Mouse (Mus musculus) thymus, adult 2 months (tissue): ENCODE measurements at regions not wholly inside any gene's neighbourhood (a gene's known extent, or its start where the extent isn't known, plus 50 kb on each side); places are given as distances from the start of the nearest gene placed in this dataset.

Experiments
- DNase-seq: peaks from one replicate; pipeline ENCODE4 v3.0.0; 2021
- H3K27ac ChIP-seq: fragments of 200-500 bp; 2 replicates; pipeline ENCODE4 v1.5.1; 2012; ENCODE audit warnings: low read length, control low read depth; ENCODE audit not compliant: control insufficient read depth, insufficient read depth
- H3K27me3 ChIP-seq: fragments of 200-500 bp; 2 replicates; pipeline ENCODE4 v1.6.1; 2012; ENCODE audit warnings: mild to moderate bottlenecking, low read length, moderate library complexity, mixed read lengths; ENCODE audit not compliant: control insufficient read depth, insufficient read depth
- H3K36me3 ChIP-seq: fragments of 200-500 bp; 2 replicates; pipeline ENCODE4 v1.6.1; 2012; ENCODE audit warnings: mild to moderate bottlenecking, low read length, moderate library complexity; ENCODE audit not compliant: control insufficient read depth, insufficient read depth
- H3K4me1 ChIP-seq: fragments of 200-500 bp; replicated peaks from 2 replicates; pipeline ENCODE4 v1.6.1; 2012; ENCODE audit warnings: low read length; ENCODE audit not compliant: control insufficient read depth, insufficient read depth
- H3K4me3 ChIP-seq: fragments of 200-500 bp; 2 replicates; pipeline ENCODE4 v1.5.1; 2012; ENCODE audit warnings: mild to moderate bottlenecking, low read length, control low read depth, moderate library complexity; ENCODE audit not compliant: control insufficient read depth, insufficient read depth
- CTCF ChIP-seq: fragments of 200-500 bp; IDR thresholded peaks from 2 replicates; pipeline ENCODE4 v1.5.1; 2012; ENCODE audit warnings: mild to moderate bottlenecking, control low read depth, low read length, moderate library complexity, borderline replicate concordance; ENCODE audit not compliant: control insufficient read depth, poor library complexity, insufficient read depth; ENCODE audit errors: extremely low read depth
- POLR2A ChIP-seq: fragments of 200-500 bp; IDR thresholded peaks from 2 replicates; pipeline ENCODE4 v1.6.1; 2012; ENCODE audit warnings: mild to moderate bottlenecking, low read length, control low read depth, moderate library complexity; ENCODE audit not compliant: control insufficient read depth, poor library complexity, insufficient read depth; ENCODE audit errors: extremely low read depth
- WGBS: fragments of 180-500 bp; shearing (Covaris S2); methylation state at CpG from one replicate; pipeline ENCODE4 v1.1.7; 2018; 5-methylcytosine and 5-hydroxymethylcytosine counted together

DNA sequence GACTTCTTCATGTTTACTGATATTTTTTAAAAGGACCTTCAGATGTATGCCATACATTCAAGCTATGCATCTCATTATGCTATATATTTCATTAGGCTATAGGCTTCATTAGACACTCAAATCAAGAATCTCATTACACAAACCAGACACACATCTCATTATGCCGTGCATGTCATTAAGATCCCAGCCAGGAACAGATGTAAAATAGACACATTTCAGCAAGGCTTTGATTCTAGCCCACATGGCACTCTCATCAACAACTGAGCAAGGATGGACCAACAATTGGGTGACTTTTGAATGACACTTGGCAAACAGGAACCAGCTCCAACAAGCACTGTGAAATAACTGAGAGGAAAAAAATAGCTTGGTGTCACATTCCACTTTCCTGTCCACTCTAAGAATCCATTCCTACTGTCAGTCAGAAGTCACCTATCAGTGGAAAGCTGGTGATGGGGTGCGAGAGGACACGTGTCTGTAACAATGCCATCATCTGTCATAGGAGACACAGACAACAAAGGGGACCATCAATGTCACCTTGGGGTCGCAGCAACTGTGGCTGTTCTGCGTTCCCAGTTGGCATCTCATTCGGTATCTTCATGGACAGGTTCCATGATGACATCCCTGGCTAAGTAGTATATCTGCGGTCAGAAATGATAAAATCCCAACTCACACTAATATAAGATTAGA lies 466.0 kb downstream of the Epha4 start:
- no peaks in the 10 kb centered on the region for H3K4me1 ChIP-seq
- no peak for DNase-seq
- no peaks in the 10 kb centered on the region for H3K36me3 ChIP-seq
- TF ChIP-seq CTCF (no peak), POLR2A (no peak)
- H3K27ac ChIP-seq, result no peak overlapping the region
- no peaks in the 10 kb centered on the region for H3K27me3 ChIP-seq
- WGBS, result 95% methylated on average over 7 of the region's 7 CpGs
- H3K4me3 ChIP-seq, result no peak overlapping the region

DNA sequence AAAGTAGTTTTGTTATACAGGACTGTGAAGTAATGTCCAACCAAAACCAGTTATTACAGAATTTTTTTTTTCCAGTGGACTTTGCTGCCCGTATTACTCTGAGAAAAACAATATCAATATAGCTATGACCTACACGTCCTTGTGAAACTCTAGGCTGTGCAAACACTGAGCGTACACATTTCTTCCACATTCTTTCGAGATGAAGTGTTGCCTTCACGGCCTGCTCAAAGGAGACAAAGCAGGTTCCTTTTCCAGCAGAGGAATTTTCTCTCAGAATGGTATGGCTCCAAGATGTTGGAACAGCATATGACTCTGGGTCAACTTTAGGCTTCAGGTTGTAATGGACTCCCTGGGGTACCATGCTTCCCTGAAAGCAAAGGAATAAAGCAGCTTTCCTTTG lies 463.6 kb downstream of the Epha4 start:
- TF ChIP-seq CTCF, result no peak
- no peak for TF ChIP-seq POLR2A
- no peak for DNase-seq
- no peak overlapping the region for H3K27ac ChIP-seq

DNA sequence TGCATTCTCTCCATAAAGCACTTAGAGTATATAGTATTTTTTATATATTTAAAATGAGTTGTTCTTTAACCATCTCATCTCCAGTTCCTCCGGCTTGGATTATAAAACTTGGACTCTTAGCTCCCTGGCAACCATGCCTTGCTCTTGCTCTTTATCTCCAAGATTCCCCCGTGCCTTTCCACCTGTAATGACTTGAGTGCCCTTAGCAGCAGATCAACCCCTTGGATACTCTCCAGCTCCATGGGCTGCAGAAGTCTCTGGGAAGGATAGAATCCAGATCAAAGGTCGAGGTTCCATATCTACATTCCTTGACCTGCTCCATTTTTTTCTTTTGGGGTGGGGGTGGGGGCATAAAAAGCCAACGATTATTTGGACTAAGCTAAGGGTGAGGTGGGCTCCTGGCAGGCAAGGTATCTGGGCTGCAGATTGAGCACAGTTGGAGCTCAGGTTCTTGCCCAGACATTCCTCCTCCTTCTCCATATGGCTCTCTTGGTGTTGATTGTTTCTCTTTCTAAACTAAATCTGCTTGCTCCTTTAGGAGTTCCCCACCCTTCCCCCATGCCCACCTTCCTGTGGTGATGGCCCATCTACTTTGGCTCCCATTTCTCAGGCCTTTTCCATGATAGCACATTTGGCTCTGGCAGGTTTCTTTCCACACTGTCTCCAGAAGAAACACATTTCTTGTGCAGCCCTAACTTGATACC lies 460.9 kb downstream of the Epha4 start:
- TF ChIP-seq POLR2A (no peak), CTCF (no peak)
- Histone ChIP-seq H3K4me3 (no peak overlapping the region), H3K27ac (no peak overlapping the region), H3K4me1 (no peaks in the 10 kb centered on the region), H3K27me3 (no peaks in the 10 kb centered on the region), H3K36me3 (no peaks in the 10 kb centered on the region)
- no peak for DNase-seq
- 80% methylated on average over 4 of the region's 4 CpGs for WGBS

More for the DNA sequence above, 463.6 kb downstream of the Epha4 start:
- Histone ChIP-seq H3K27me3 (no peaks in the 10 kb centered on the region), H3K4me3 (no peak overlapping the region), H3K4me1 (no peaks in the 10 kb centered on the region), H3K36me3 (no peaks in the 10 kb centered on the region)
- 88% methylated on average over 5 of the region's 5 CpGs for WGBS

DNA sequence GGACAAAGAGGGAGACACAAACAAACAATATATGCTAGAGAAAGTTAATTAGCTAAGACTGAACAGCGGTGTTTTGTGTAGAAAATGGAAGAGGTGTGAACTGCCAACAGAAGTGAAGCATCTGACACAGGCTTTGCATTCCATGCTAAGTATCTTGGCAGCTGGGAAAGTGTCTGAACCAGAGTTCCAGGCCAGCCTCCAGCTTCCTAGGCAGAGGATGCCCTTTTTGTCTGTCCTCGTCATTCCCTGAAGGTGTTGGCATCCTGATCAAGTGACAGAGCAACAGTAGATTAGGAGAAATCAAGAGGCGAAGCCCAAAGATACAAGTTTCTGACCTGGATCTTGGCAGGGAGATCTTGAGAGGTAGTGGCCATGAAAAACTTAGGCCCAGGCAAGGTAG lies 452.4 kb downstream of the Epha4 start:
- DNase-seq, result no peak
- Histone ChIP-seq H3K27me3 (no peaks in the 10 kb centered on the region), H3K4me3 (no peak overlapping the region), H3K4me1 (no peaks in the 10 kb centered on the region), H3K36me3 (no peaks in the 10 kb centered on the region), H3K27ac (no peak overlapping the region)
- TF ChIP-seq POLR2A, result no peak
- no peak for TF ChIP-seq CTCF
- 89% methylated on average over 3 of the region's 3 CpGs for WGBS

DNA sequence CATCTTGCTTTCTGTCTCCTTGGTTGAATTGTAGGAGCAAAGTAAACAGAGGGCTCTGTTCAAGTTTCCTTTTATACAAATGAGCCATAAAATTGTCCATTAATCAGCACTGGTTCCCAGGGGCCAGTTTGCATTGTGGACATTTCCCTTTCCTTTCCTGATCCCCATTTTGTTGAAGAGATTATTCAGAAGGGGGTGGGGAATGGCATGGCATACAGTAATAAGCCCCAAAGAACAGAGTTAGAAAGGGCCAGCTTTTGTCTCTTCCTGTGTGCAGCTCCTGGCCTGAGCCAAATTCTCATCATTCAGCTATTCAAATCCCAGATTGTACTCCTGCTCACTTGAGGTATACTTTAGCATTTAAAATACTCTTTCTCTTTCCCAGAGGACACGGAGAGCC lies 441.8 kb downstream of the Epha4 start:
- WGBS, result 83% methylated on average over 1 of the region's 1 CpGs
- no peaks in the 10 kb centered on the region for H3K4me1 ChIP-seq
- no peak for DNase-seq
- H3K27ac ChIP-seq, result no peak overlapping the region
- H3K4me3 ChIP-seq, result no peak overlapping the region
- no peaks in the 10 kb centered on the region for H3K27me3 ChIP-seq
- TF ChIP-seq POLR2A, result no peak
- no peak for TF ChIP-seq CTCF
- H3K36me3 ChIP-seq, result no peaks in the 10 kb centered on the region

DNA sequence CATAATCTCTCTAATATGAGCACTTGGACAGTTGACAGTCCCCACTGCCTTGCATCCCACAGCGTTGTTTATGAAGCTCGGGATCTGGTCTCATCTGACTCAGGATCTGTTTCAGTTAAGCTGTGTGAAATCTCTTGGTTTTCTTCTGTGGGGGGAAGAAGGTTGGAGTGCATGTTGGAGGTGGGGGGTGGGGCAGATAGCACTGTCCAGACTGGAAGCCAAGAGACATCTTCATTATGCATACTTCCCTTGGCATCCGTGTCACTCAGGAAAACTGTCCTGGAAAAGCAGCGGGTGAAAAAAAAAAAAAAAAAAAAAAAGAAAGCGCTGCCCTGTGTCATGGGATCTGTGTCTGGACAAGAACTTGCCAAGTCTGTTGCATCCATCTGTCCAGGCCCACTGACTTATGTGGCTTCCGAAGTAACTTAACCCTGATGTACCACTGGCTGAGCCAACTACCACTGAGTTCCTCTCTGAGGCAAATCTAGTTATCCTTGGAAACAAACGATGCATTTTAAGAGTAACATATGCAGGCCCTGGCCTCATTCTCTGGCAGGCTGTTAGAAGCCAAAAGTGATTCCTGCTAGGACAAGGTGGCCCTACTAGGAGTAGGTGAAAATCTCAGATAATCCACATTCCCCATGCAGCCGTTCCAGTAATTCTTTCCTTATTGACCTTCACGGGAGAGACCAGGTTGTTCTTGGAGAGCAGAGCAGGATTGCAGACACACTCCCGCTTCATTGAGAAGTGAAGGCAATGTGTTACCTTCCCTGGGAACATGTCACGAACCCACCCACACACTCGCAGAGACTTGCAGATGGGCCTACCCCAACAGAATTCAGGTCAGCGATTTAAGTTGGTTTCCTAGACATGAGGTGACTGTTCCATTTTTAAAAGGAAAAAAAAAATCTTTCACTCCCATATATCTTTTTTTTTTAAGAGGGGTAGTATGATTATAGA lies 439.7 kb downstream of the Epha4 start:
- Histone ChIP-seq H3K4me1 (no peaks in the 10 kb centered on the region), H3K27ac (no peak overlapping the region), H3K36me3 (no peaks in the 10 kb centered on the region), H3K4me3 (no peak overlapping the region), H3K27me3 (no peaks in the 10 kb centered on the region)
- 87% methylated on average over 13 of the region's 13 CpGs for WGBS
- no peak for DNase-seq
- TF ChIP-seq POLR2A, result no peak
- TF ChIP-seq CTCF, result no peak
